Mouse (Mus musculus) E14TG2a.4 (cell line): Measurements from ENCODE around the gene 1500009C09Rik.

Source experiments
- CTCF ChIP-seq: conservative IDR thresholded peaks from 2 replicates; pipeline ENCODE4 v1.5.1; 2014; ENCODE audit warnings: low read length
- NANOG ChIP-seq: IDR thresholded peaks from 2 replicates; pipeline ENCODE4 v1.6.1; 2014; ENCODE audit warnings: borderline replicate concordance, low read length, mixed read lengths

DNA sequence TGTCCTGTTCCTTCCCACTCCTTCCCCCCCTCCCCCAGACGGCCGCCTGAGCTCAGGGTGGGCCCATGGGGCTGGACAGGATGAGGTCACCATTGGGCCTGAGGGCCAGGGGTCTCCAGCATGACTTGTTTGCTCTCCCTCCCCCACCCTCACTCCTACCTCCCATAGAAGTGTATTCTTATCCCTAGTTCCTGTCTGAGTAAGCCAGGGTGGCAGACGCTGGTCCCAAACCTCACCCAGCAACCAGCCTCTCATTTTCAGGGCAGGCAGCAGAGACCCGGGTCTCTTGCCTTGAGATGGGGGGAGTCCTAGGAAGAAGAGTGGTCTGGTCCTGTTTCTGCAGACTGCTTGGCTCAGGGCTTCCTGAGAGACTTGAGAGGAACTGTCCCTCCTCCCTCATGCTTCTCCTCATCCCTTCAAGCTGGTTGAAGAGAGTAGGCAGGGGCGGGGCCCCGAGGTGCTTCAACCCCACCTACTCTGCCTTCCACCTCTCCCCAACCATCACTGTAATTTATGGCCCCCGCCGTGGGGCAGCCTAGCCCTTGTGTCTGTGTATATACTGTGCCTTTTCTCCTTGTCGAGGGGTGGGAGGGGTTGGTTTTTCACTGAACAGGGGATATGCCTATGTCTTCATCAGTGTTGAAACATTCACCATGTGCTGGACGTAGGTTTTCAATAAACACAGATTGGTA lies 47.4 kb upstream of the 1500009C09Rik start:
- TF ChIP-seq CTCF, result no peak
- no peak for TF ChIP-seq NANOG
